Mouse (Mus musculus): Measurements from ENCODE around the gene Mxra8.

The Mxra8 gene

DNA sequence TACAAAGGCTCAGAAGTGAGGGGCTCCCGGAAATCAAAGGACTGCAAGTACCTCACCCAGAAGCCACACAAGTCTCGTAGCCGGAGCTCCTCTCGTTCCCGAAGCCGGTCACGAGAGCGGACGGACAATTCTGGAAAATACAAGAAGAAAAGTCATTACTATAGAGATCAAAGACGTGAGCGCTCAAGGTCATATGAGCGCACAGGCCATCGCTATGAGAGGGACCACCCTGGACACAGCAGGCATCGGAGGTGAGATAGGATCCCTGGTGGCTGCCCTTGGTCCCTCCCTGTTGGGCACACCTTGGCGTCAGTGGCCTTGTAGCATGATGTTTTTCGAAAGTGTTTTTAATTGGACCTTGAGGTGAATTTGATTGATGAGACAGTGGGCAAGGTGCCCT, 16.0 kb upstream of the Mxra8 start:
- H3K36me3 ChIP-seq (ENCODE audit: control insufficient read depth, insufficient read depth, low read length, poor library complexity, severe bottlenecking), result peaks cover 29% of the 10 kb centered on the region
- no peaks in the 10 kb centered on the region; the same call in 1 of the 2 replicates for H3K27me3 ChIP-seq (ENCODE audit: control insufficient read depth, insufficient read depth, low read length, poor library complexity, severe bottlenecking)
- no peak for DNase-seq (ENCODE audit: low read depth, low spot score)

DNA sequence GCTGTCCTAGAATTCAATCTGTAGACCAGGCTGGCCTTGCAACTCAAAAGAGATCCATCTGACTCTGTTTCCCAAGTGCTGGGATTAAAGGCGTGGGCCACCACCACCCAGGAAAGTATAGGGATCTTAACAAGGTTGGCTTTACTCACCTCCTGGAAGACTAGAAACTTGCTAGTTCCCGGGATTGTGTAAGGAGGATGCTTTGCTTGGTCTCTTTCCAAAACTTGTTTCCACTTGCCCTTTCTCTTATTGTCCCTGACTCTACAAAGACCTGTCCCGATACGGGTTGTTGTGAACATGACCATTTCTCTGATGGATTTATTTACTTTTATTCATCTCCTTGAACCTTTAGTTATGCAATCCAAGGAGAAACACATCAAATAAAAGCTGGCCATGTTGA, 9.6 kb upstream of the Mxra8 start:
- H3K36me3 ChIP-seq (ENCODE audit: control insufficient read depth, insufficient read depth, low read length, poor library complexity, severe bottlenecking), result peaks cover 3% of the 10 kb centered on the region; the same call in 1 of the 2 replicates
- no peak for DNase-seq (ENCODE audit: low read depth, low spot score)
- no peaks in the 10 kb centered on the region for H3K27me3 ChIP-seq (ENCODE audit: control insufficient read depth, insufficient read depth, low read length, poor library complexity, severe bottlenecking)

DNA sequence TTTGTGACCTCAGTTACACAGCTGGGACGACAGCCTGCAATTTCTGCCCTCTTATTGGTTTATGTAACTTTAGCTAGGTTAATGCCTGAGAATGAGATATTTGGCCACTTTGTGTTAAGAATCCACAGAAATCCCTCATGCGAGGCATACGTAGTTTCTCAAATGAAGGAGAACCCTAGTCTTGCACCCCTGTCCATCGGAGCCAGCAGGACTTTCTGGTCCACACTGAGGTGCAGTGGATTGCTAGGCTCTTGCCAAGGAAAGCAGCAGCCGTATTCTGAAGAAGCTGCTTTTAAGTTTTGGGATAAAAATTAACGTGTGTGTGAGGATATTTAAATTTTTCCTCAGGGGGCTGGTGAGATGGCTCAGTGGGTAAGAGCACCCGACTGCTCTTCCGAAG, 8.9 kb upstream of the Mxra8 start:
- no peak for DNase-seq (ENCODE audit: low read depth, low spot score)

DNA sequence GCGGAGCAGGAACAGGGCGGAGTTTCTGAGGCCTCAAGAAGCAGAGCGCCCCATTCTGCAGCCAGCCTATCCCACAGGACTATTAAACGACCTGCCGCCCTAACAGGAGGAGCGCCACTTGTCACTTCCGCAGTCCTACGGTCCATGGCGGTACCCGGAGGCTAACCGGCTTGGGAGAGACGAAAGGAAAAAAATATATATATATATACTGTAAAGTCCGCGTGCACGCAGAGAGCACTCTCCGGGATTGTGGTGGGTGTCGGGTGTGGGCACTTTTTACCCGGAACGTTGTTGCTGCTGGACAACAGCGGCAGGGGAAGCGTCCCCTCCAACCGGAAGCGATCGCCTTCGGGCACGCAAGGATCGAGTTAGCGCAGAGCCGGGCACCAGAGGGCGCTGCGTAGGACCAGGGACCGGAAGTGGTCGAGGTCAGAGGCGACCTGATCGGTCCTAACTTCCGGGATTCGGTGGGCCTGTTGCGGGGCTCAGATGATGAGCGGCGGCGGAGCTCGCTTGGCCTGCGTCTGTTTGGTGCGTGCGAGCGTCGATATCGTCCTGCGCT, 8.2 kb upstream of the Mxra8 start, which contains the start of gene Aurkaip1:
Gene Aurkaip1 (plus strand): TSS at position 68 of the 562 bp plus-strand sequence.
- peak; percentile 96 for DNase-seq (ENCODE audit: low read depth, low spot score)
- no peaks in the 10 kb centered on the region for H3K36me3 ChIP-seq (ENCODE audit: control insufficient read depth, insufficient read depth, low read length, poor library complexity, severe bottlenecking)
- H3K27me3 ChIP-seq (ENCODE audit: control insufficient read depth, insufficient read depth, low read length, poor library complexity, severe bottlenecking), result no peaks in the 10 kb centered on the region

More for the DNA sequence above, 8.9 kb upstream of the Mxra8 start:
- H3K27me3 ChIP-seq (ENCODE audit: control insufficient read depth, insufficient read depth, low read length, poor library complexity, severe bottlenecking), result no peaks in the 10 kb centered on the region
- H3K36me3 ChIP-seq (ENCODE audit: control insufficient read depth, insufficient read depth, low read length, poor library complexity, severe bottlenecking), result no peaks in the 10 kb centered on the region

DNA sequence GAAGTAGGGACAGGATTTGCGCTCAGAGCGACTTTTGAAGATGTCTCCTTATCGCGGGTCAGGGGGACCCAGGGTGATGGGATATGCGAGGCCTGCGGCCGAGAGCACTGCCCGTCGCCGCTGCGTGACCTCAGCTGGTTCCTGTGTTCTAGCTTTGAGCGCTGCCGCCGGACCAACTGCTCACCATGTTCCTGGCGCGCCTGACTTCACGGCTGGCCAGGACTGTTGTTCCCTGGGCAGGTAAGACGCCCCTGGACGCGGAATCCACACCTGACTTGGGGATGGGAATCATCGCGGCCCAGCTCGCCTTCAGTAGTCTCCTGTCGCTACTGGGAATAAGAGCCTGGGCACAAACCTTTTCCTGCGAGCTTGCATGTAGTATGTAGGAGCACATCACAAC, 7.6 kb upstream of the Mxra8 start:
- Histone ChIP-seq H3K27me3 (ENCODE audit: control insufficient read depth, insufficient read depth, low read length, poor library complexity, severe bottlenecking) (no peaks in the 10 kb centered on the region), H3K36me3 (ENCODE audit: control insufficient read depth, insufficient read depth, low read length, poor library complexity, severe bottlenecking) (no peaks in the 10 kb centered on the region)
- no peak for DNase-seq (ENCODE audit: low read depth, low spot score)

DNA sequence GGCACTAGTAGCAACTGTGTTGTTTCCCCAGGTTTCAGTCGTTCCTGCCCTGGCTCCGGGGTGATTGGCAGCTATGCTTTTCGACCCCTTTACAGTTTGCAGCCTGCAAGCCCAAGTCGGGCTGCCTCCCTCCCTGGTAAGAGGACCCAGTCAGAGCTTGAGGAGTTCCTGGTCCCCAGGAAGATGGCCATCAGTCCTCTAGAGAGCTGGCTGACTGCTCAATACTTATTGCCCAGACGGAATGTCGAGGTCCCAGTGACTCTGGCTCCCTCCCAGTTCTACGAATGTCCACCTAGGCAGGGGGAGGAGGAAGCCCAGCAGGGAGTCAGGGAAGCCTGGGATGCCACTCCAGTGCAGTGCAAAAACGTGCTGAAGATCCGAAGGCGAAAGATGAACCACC, 7.2 kb upstream of the Mxra8 start:
- H3K27me3 ChIP-seq (ENCODE audit: control insufficient read depth, insufficient read depth, low read length, poor library complexity, severe bottlenecking), result no peaks in the 10 kb centered on the region
- no peaks in the 10 kb centered on the region for H3K36me3 ChIP-seq (ENCODE audit: control insufficient read depth, insufficient read depth, low read length, poor library complexity, severe bottlenecking)
- no peak for DNase-seq (ENCODE audit: low read depth, low spot score)

DNA sequence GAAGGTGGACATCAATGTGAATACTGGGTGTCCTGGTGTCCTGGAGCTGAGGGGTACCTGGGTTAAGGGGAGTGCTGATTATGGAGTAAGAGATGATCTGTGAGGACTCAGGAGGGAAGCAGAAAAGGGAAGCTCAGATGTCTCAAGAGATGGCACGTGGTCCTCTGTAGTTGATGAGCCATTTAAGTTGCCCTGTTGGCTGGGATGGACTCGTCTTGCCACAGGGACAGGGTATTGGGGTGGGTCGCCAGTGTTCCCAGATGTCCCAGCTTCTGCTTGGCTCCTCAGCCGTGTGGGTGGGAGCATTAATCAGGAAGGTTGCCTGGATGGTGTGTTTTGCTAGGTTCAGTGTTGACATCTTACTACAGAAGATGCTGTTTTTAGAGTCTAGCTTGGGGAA, 6.2 kb upstream of the Mxra8 start:
- Histone ChIP-seq H3K36me3 (ENCODE audit: control insufficient read depth, insufficient read depth, low read length, poor library complexity, severe bottlenecking) (no peaks in the 10 kb centered on the region), H3K27me3 (ENCODE audit: control insufficient read depth, insufficient read depth, low read length, poor library complexity, severe bottlenecking) (no peaks in the 10 kb centered on the region)
- DNase-seq (ENCODE audit: low read depth, low spot score), result no peak

DNA sequence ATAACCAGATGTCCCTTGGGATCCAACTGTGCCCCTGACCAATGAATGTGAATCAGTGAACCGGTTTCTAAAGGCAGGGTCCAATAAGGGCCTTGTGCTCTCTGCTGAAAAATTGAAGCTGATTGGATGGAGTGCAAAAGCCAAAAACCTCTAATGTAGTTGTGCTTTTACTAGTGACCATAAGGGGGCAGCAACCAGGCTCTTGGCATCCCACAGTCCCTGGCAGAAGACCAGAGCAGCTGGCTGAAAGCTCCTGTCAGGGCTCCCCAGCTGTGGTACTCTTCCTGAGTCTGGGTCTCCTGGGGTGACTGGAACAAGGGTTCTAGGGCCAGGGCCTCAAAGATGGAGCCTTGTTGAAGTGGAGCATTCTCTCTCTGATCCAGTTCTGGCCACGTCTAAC, 5.6 kb upstream of the Mxra8 start:
- peak; percentile 81 for DNase-seq (ENCODE audit: low read depth, low spot score)
- Histone ChIP-seq H3K36me3 (ENCODE audit: control insufficient read depth, insufficient read depth, low read length, poor library complexity, severe bottlenecking) (no peaks in the 10 kb centered on the region), H3K27me3 (ENCODE audit: control insufficient read depth, insufficient read depth, low read length, poor library complexity, severe bottlenecking) (no peaks in the 10 kb centered on the region)

DNA sequence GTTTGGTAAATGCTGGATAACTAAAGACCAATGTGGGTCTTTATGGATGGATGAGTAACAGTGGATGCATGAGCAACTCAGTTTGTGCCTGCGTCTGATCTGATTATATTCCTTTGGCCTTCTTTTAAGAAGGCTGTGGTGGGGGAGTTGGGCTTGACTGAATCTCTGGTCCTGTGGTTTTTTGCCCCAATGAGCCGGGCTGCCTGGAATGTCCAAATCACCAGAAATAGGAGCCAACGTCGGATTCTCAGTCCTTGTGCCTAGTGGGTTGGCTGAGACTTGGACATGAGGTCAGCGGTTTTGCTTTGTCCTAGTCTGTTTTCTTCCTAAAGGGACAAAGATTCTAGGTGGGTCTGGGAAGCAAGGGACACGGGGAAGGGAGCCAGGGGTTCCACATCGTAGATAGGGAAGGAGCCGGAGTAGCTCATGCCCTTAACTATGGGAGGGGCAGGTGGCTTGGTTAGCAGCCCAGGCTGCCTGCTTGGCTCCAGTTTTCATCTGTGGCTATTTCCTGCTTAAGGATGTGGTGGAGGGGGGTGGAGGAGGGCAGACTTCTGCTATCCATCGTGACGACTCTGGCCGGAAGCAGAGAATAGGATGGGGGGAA, 2.0 kb upstream of the Mxra8 start:
- Histone ChIP-seq H3K36me3 (ENCODE audit: control insufficient read depth, insufficient read depth, low read length, poor library complexity, severe bottlenecking) (no peaks in the 10 kb centered on the region), H3K27me3 (ENCODE audit: control insufficient read depth, insufficient read depth, low read length, poor library complexity, severe bottlenecking) (no peaks in the 10 kb centered on the region)
- DNase-seq (ENCODE audit: low read depth, low spot score), result no peak

DNA sequence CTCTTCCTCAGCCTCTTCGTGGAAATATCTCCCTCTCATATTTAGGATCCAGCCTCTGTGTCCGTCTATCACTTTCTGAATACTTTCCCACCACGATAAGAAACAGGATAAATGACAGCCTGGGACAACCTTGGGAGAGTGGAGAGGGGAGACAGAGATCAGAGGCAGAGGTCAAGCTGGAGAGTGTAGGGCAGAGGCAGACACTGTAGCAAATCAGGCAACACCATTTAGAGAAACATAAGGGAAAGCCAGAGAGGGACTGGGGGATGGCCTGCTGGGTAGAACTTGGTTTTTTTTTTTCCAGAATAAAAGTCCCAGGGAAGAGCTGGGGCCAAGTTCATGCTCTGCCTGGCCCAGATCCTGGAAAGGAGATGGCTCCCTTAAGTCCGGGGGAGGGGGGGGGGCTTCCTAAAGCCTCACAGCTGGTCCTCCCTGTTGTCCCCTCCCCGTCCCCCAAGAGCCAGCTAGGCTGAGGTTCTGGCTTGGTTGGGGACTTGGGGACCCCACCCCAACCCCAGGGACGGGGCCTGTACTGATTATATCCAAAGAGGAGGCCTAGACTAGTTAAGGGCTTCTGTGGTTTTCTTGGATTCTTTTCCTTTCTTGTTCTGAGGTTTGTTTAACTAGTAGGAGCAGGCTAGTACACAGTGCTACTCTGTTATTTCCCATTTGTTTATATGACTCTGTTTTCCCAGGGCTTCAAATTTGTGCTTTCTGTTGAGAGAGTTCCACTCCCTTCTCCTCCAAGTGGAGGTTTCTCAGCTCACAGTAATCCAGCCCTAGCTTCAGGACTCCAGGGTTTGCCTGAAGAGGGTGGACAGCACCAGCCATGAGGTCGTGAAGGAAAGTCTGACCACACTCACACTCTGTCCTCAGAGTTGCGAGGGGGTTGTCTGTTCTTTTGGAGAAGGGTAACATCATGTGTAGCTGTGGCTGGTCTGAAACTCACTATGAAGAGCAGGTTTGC, 1.0 kb upstream of the Mxra8 start:
- DNase-seq (ENCODE audit: low read depth, low spot score), result no peak
- no peaks in the 10 kb centered on the region for H3K27me3 ChIP-seq (ENCODE audit: control insufficient read depth, insufficient read depth, low read length, poor library complexity, severe bottlenecking)
- no peaks in the 10 kb centered on the region for H3K36me3 ChIP-seq (ENCODE audit: control insufficient read depth, insufficient read depth, low read length, poor library complexity, severe bottlenecking)

DNA sequence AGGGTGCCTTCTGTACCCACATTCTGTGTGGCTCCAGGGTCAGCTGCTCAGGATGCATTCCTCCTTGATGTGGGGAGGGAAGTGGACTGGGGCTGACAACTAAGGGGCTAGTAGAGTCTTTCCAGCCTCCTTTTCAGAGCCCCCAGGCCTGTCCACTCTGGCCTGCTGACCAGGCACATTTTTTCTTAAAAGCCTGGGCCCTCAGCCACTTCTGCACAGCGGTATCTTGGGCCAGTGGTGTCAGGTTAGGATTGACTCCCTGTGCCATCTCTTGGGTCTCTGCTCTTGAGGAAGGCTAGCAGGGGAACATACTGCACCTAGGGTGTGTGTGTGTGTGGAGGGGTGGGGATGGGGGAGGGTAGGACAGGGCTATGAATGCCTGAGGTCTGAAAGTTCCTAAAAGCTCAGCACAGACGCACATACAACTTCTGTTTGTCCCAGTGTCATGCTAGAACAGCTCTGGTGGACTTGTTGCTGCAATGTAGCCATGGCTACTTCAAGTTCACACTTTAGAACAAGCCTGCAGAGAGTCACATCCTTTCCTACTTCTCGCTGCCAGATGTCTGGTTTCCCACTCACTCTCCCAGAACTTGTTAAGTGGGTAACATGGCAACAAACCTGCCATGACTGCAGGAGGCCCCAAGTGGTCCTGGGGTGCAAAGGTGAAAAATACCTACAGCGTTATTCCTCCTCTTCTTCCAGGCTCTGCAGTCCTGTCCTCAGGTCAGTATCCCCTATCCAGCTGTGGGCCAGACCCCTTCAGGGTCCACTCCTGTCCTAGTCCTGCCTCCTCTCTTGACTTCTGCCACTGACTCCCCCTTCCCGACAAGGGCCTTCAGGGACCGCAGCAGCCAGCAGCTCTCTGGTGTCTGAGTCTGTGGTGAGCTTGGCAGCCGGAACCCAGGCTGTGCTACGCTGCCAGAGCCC, 859 bp downstream of the Mxra8 start:
- H3K36me3 ChIP-seq (ENCODE audit: control insufficient read depth, insufficient read depth, low read length, poor library complexity, severe bottlenecking), result no peaks in the 10 kb centered on the region
- DNase-seq (ENCODE audit: low read depth, low spot score), result no peak

DNA sequence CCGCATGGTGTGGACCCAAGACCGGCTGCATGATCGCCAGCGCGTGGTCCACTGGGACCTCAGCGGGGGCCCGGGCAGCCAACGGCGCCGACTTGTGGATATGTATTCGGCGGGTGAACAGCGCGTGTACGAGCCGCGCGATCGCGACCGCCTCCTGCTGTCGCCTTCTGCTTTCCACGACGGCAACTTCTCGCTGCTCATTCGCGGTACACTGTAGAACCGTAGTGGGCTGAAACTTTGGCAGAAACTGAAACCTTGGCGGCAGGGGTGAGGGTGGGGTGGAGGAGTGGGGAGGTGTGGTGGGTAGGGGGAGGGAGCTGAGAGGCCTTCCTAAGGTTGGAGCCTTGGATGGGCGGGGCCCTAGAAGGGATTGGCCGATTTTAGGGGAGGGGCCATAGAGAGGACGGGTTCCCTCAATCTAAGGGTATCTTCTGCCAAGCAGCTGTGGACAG, 1.5 kb downstream of the Mxra8 start:
- DNase-seq (ENCODE audit: low read depth, low spot score), result peak; percentile 85
- Histone ChIP-seq H3K36me3 (ENCODE audit: control insufficient read depth, insufficient read depth, low read length, poor library complexity, severe bottlenecking) (no peaks in the 10 kb centered on the region), H3K27me3 (ENCODE audit: control insufficient read depth, insufficient read depth, low read length, poor library complexity, severe bottlenecking) (no peaks in the 10 kb centered on the region)

More for the DNA sequence above, 859 bp downstream of the Mxra8 start:
- no peaks in the 10 kb centered on the region for H3K27me3 ChIP-seq (ENCODE audit: control insufficient read depth, insufficient read depth, low read length, poor library complexity, severe bottlenecking)

DNA sequence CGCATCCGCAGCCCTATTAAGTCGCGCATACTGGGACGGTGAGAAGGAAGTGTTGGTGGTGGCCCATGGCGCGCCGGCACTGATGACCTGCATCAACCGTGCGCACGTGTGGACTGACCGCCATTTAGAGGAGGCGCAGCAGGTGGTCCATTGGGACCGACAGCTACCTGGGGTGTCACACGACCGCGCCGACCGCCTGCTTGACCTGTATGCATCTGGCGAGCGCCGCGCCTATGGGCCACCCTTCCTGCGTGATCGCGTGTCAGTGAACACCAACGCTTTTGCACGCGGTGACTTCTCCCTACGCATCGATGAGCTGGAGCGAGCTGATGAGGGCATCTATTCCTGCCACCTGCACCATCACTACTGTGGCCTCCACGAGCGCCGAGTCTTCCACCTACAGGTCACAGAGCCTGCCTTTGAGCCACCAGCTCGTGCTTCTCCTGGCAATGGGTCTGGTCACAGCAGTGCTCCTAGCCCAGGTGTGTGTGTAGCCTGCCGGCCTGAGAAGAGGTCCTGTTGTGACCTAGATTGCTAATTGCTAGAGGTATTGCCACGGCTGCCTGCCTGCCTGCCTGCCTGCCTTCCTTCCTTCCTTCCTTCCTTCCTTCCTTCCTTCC, 2.3 kb downstream of the Mxra8 start:
- DNase-seq (ENCODE audit: low read depth, low spot score), result peak; percentile 64
- Histone ChIP-seq H3K27me3 (ENCODE audit: control insufficient read depth, insufficient read depth, low read length, poor library complexity, severe bottlenecking) (no peaks in the 10 kb centered on the region), H3K36me3 (ENCODE audit: control insufficient read depth, insufficient read depth, low read length, poor library complexity, severe bottlenecking) (no peaks in the 10 kb centered on the region)

DNA sequence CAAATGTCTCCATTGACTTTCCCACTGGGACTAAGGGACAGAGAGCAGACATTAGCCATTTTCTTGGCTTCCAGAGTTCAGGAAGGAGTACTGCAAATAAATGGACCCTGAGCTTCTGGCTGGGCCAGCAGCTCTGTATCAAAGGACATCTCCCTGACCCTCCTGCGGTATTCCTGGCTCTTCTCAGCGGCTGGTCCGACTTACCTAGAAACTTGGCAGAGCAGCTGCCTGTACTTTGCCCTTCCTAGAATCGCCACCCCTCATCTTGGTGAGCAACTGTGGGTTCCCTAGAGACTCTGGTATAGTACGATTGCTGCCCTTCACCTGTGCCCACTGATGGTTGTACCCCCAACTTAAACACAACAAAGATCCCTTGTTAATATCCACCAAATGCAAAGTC, 3.8 kb downstream of the Mxra8 start:
- no peaks in the 10 kb centered on the region for H3K27me3 ChIP-seq (ENCODE audit: control insufficient read depth, insufficient read depth, low read length, poor library complexity, severe bottlenecking)
- DNase-seq (ENCODE audit: low read depth, low spot score), result no peak
- no peaks in the 10 kb centered on the region for H3K36me3 ChIP-seq (ENCODE audit: control insufficient read depth, insufficient read depth, low read length, poor library complexity, severe bottlenecking)
